Mouse (Mus musculus) myocyte (in vitro differentiated cells): ENCODE measurements around the gene Epb42. TPM values are rescaled to one million over a fixed set of nuclear protein-coding genes. Genes with fewer than 3 reads are reported as not detected.

Source experiments
- H3K27me3 ChIP-seq: one replicate; pipeline ENCODE4 v1.6.1; 2011; ENCODE audit not compliant: control insufficient read depth, insufficient read depth, insufficient read length
- H3K36me3 ChIP-seq: one replicate; pipeline ENCODE4 v1.6.1; 2011; ENCODE audit not compliant: control insufficient read depth, insufficient read depth
- H3K4me2 ChIP-seq: one replicate; pipeline ENCODE4 v1.6.1; 2011; ENCODE audit warnings: low read depth, control low read depth
- H3K4me3 ChIP-seq: one replicate; pipeline ENCODE4 v1.5.1; 2011; ENCODE audit warnings: mild to moderate bottlenecking, control low read depth, moderate library complexity
- H3K79me2 ChIP-seq: one replicate; pipeline ENCODE4 v1.6.1; 2011; ENCODE audit not compliant: control insufficient read depth, insufficient read depth
- H3ac ChIP-seq: one replicate; pipeline ENCODE4 v1.6.1; 2011; ENCODE audit not compliant: control insufficient read depth, insufficient read length
- CEBPB ChIP-seq: IDR thresholded peaks from 2 replicates; pipeline ENCODE4 v1.6.1; 2011; ENCODE audit warnings: mild to moderate bottlenecking, moderate library complexity; ENCODE audit not compliant: poor library complexity, insufficient read depth, severe bottlenecking
- E2F4 ChIP-seq: IDR thresholded peaks from one replicate; pipeline ENCODE4 v1.6.1; 2011; ENCODE audit warnings: mild to moderate bottlenecking, control low read depth, moderate library complexity; ENCODE audit not compliant: insufficient read depth
- MAX ChIP-seq: IDR thresholded peaks from one replicate; pipeline ENCODE4 v1.6.1; 2011; ENCODE audit warnings: low read depth, mild to moderate bottlenecking, control low read depth
- MYOD1 ChIP-seq, 3 experiments: IDR thresholded peaks; one replicate each; pipeline ENCODE4 v1.6.1; 2011; ENCODE audit warnings: control low read depth in 2 of 3, low read depth in 2 of 3, mild to moderate bottlenecking in 2 of 3, moderate library complexity in 1 of 3; ENCODE audit not compliant: insufficient read length in 2 of 3, control insufficient read depth in 1 of 3
- MYOG ChIP-seq, 3 experiments: IDR thresholded peaks; one replicate each; pipeline ENCODE4 v1.6.1; 2011; ENCODE audit warnings: control low read depth in 2 of 3, low read depth in 2 of 3, mild to moderate bottlenecking in 2 of 3; ENCODE audit not compliant: insufficient read length in 2 of 3, control insufficient read depth in 1 of 3, insufficient read depth in 1 of 3
- POLR2A ChIP-seq: IDR thresholded peaks from one replicate; pipeline ENCODE4 v1.6.1; 2011; ENCODE audit warnings: low read depth, mild to moderate bottlenecking, control low read depth, moderate library complexity; ENCODE audit not compliant: insufficient read length
- POLR2AphosphoS2 ChIP-seq: IDR thresholded peaks from one replicate; pipeline ENCODE4 v1.6.1; 2011; ENCODE audit warnings: low read depth, control low read depth; ENCODE audit not compliant: insufficient read length
- REST ChIP-seq: IDR thresholded peaks from one replicate; pipeline ENCODE4 v1.6.1; 2011; ENCODE audit warnings: mild to moderate bottlenecking, control low read depth, moderate library complexity; ENCODE audit not compliant: insufficient read depth, insufficient read length
- SRF ChIP-seq: IDR thresholded peaks from one replicate; pipeline ENCODE4 v1.6.1; 2011; ENCODE audit warnings: low read depth; ENCODE audit not compliant: control insufficient read depth, insufficient read length
- TCF12 ChIP-seq: IDR thresholded peaks from one replicate; pipeline ENCODE4 v1.6.1; 2011; ENCODE audit warnings: mild to moderate bottlenecking, control low read depth; ENCODE audit not compliant: poor library complexity, insufficient read depth, severe bottlenecking
- TCF3 ChIP-seq: IDR thresholded peaks from one replicate; pipeline ENCODE4 v1.6.1; 2011; ENCODE audit warnings: low read depth, control low read depth; ENCODE audit not compliant: insufficient read length
- USF1 ChIP-seq: IDR thresholded peaks from one replicate; pipeline ENCODE4 v1.6.1; 2011; ENCODE audit warnings: low read depth, mild to moderate bottlenecking, control low read depth, moderate library complexity
- polyA plus RNA-seq: library from polyadenylated mRNA; unstranded; fragments of >200 nt; fragmentation: generic; extraction: Trizol; gene quantifications from one replicate; pipeline ENCODE4 v1.2.1, GENCODE M21; 2012; ENCODE audit warnings: missing spikeins

Gene Epb42
- polyA plus RNA-seq, 1 experiment: not detected

- peak overlapping the region; percentile 99 for H3K4me3 ChIP-seq
- peak overlapping the region; percentile 96 for H3K4me2 ChIP-seq
- no peak overlapping the region for H3ac ChIP-seq
- no peaks in the 10 kb centered on the region for H3K27me3 ChIP-seq
- TF ChIP-seq E2F4: no peak
- peaks cover 35% of the 10 kb centered on the region for H3K79me2 ChIP-seq
- no peaks in the 10 kb centered on the region for H3K36me3 ChIP-seq
These were observed 65.1 kb downstream of the Epb42 start for GRCm38 (mm10) chr2:120971766-120972165.

- Histone ChIP-seq H3ac (peak within 1 kb of the TSS; percentile 35), H3K4me2 (peak within 1 kb of the TSS; percentile 96), H3K36me3 (no peaks in the 10 kb centered on the region), H3K79me2 (peaks cover 47% of the 10 kb centered on the region), H3K27me3 (no peaks in the 10 kb centered on the region), H3K4me3 (peak within 1 kb of the TSS; percentile 99)
- peak; percentile 85 for TF ChIP-seq POLR2AphosphoS2
- TF ChIP-seq SRF: no peak
- peak; percentile 87 for TF ChIP-seq POLR2A
These were observed 66.3 kb downstream of the Epb42 start, which contains the start of gene Ubr1 for GRCm38 (mm10) chr2:120970559-120971080. Gene Ubr1, minus strand, starts transcription at chr2:120970715.

- Histone ChIP-seq H3K27me3 (no peaks in the 10 kb centered on the region), H3K4me2 (peak overlapping the region; percentile 89), H3K36me3 (no peaks in the 10 kb centered on the region), H3K79me2 (peaks cover 51% of the 10 kb centered on the region), H3ac (peak overlapping the region; percentile 35), H3K4me3 (peak overlapping the region; percentile 99)
- TF ChIP-seq USF1 (no peak), MYOD1 (IDR thresholded peaks at IDR 0.05; ENCODE audit: control insufficient read depth in 1 of 3, insufficient read length in 2 of 3, low read depth in 2 of 3) (no peak), POLR2A (no peak), MYOG (IDR thresholded peaks at IDR 0.05; ENCODE audit: control insufficient read depth in 1 of 3, insufficient read depth in 1 of 3, insufficient read length in 2 of 3, low read depth in 2 of 3) (no peak), SRF (no peak), POLR2AphosphoS2 (no peak), TCF12 (no peak), CEBPB (no peak), REST (no peak), TCF3 (no peak), E2F4 (no peak), MAX (no peak)
These were observed 66.8 kb downstream of the Epb42 start for GRCm38 (mm10) chr2:120970045-120970539.

Other genes with a start within 250 kb of the Epb42 start
- 5.0 TPM for gene Cdan1, start 186.9 kb downstream of the Epb42 start, polyA plus RNA-seq
- gene Ttbk2, start 186.5 kb downstream of the Epb42 start, polyA plus RNA-seq: 2.4 TPM
- 5.8 TPM for gene Ubr1, start 66.4 kb downstream of the Epb42 start, polyA plus RNA-seq
- 11.3 TPM for gene Tmem62, start 60.1 kb downstream of the Epb42 start, polyA plus RNA-seq
- 48.4 TPM for gene Ccndbp1, start 28.7 kb downstream of the Epb42 start, polyA plus RNA-seq
- gene Tgm5, start 48.8 kb upstream of the Epb42 start, polyA plus RNA-seq: 0.54 TPM
- gene Tgm7, start 72.7 kb upstream of the Epb42 start, polyA plus RNA-seq: not detected
- gene Adal, start 103.4 kb upstream of the Epb42 start, polyA plus RNA-seq: 1.5 TPM
- gene Lcmt2, start 103.6 kb upstream of the Epb42 start, polyA plus RNA-seq: 2.9 TPM
- 12.7 TPM for gene Tubgcp4, start 133.6 kb upstream of the Epb42 start, polyA plus RNA-seq
- 3.2 TPM for gene Zscan29, start 134.1 kb upstream of the Epb42 start, polyA plus RNA-seq
- 22.7 TPM for gene Trp53bp1, start 234.3 kb upstream of the Epb42 start, polyA plus RNA-seq